Comparison of ENCODE assay signal across 15 mouse cellular contexts in the genomic region with DNA sequence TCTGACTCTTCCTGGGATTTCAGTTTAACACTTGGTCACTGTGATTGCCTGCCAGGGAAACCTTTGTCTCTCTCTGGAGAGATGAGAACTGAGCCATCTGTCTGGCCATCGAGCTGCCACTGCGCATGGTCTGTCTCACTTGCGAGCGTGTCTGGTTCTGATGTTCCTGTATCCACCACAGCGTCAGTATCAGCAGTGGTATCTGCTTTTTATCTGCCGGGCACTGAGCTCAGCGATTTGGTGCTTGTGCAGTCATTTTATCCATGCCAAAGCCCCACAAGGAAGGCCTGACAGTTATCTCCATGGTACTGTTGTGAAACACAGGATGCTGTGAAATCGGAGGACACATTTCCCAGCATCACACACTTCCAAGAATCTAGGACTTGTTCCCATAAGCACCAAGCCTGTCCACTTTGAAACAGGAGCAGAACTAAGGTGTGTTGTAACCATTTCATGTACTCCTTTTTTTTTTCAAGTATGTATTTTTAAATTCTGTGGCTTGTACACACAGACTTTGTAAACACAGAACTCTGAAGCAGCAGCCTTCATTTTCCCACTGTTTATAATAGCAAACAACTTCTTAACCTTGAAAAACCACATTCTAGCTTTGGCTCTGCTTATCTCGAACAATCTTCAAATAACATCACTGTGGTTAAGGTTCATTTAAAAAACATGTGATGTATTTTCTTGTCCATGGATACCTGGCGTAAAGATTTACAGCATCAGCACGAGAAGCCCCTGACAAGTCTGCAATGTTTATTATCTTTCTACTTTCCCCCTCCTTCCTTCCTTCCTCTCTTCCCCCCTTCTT. TPM values are rescaled to one million over a fixed set of nuclear protein-coding genes. Genes with fewer than 3 reads are reported as not detected.
A peak's percentile ranks its signal among the peaks of the same experiment; 100 is the strongest.
DNase-seq lines count a peak whose midpoint lies in the region; ATAC-seq lines count a peak whose summit lies in the region.
"Had no signal": no experiment of that assay in that cellular context is flagged by ENCODE, and none has a peak within 500 bp of the region (broad histone marks: within the 10 kb centered on the region; RNA-seq: fewer than 3 reads in every experiment).

No protein-coding gene starts in this region.

- ATAC-seq in activated CD4-positive, CD25-positive, alpha-beta regulatory T cell, adult 4 months = peak; percentile 44

- DNase-seq in cerebellum, postnatal 14 days = peak; percentile 29 to 47
- no peak for DNase-seq in cerebellum, adult 11-12 months
- DNase-seq in ovary, postnatal 36 days (ENCODE audit: low spot score) = peak; percentile 11
- no peak for DNase-seq in ovary, postnatal 10 days (ENCODE audit: low spot score)
- peak; percentile 34 to 35 for DNase-seq in natural killer cell, adult 2 months (ENCODE audit: low spot score in 2 of 2)
- DNase-seq in yolk sac, embryonic 10.5 days (ENCODE audit: low spot score) = no peak
- DNase-seq: gastrocnemius, postnatal 36 days; heart, postnatal 10 days; lung, postnatal 4 days; right cerebral cortex, adult 18-20 months had no signal

RNA-seq across cellular contexts. Expression of gene Il7r, which starts 50.7 kb away (rescaled TPM):
- polyA plus RNA-seq in activated CD4-positive, CD25-positive, alpha-beta regulatory T cell, adult 4 months (2017; shearing (Covaris generic)) = 100 to 1,000 TPM; 118 to 316 TPM
- polyA plus RNA-seq: forebrain, embryonic 12.5 days; heart, embryonic 10.5 days; midbrain, embryonic 12.5 days; myocyte had no signal

Comparison
In these comparisons a context has a peak if more than half of its experiments do, and no peak if none do; other contexts are left out.
1. DNase-seq: peak in cerebellum, postnatal 14 days (2 of 2), ovary, postnatal 36 days (single experiment) and natural killer cell, adult 2 months (2 of 2); none in cerebellum, adult 11-12 months (single experiment), ovary, postnatal 10 days (single experiment) and yolk sac, embryonic 10.5 days (single experiment).